Mouse (Mus musculus): ENCODE measurements around the gene Stard13.

The Stard13 gene

DNA sequence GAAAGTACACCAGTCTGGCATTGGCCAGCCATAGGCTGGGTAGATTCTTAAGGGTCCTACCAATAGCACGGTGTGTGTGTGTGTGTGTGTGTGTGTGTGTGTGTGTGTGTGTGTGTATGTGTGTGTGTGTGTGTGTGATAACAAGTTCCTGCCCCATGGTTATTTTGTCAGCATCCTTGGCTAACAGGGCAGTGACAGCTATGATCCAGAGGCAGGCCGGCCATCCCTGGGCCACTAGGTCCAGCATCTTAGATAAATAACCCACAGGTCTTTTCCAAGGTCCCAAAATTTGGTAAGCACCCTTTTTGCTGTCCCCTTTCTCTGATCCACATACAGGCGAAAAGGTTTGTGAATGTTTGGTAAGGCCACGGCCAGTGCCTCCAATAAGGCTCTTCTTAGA, 231.6 kb downstream of the Stard13 start:
- DNase-seq, result no peak

DNA sequence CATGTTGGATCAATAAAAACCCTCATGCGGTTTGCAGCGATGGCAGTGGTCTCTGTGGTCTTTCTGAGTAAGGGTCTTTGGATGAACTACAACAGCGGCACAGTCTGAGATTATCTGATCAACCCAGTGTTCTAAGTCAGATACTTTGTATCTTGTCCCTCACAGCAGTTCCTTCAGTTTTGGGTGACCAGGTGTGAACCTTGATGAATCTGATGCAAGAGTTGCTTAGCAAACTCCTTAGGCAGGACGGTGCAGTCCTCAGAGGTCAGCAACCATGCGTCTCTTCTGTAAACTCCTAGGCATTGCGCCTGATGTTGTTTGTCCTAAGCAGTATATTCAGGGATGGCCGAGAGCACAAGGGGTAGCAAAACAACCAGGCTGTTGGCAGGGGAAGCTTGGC, 232.5 kb downstream of the Stard13 start:
- no peak for DNase-seq

DNA sequence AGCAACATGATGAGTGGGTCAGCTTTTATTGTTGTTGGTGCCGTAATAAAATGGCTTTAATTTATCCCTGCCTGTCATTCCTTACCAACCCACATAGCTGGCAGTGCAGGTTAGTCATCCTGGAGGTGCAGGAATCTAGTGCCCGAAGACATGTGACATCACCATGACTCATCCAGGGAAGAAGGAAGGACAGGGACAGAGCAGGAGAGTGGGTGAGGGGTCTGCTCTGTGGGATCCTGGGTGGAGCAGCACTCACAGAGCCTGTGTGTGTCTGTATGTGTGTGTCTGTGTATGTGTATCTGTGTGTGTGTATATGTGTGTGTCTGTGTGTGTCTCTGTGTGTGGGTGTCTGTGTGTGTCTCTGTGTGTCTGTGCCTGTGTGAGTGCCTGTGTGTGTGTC, 237.1 kb downstream of the Stard13 start:
- no peak for DNase-seq

DNA sequence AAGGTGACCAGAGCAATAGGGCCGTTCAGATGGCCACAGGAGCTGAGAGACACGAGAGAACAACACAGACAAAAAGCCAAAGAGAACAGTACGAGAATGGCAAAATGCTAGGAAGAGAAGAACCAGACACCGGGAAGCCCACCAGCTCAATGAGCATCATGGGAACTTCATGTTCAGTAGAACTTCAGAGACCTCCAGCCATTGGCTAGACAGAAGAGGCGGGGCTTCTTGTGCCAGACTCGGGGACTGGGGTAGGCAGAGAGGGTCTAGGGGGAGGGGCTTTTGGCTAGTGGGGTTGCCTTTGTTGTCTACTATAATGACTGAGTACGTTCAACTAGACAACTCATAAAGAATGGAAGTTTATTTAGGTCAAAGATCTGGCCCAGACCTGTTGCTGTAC, 239.5 kb downstream of the Stard13 start:
- no peak for DNase-seq
